Mouse (Mus musculus) intestine, embryonic 15.5 days (tissue): ENCODE measurements around the gene Alg14. TPM values are rescaled to one million over a fixed set of nuclear protein-coding genes. Genes with fewer than 3 reads are reported as not detected.

Experiments used
- ATAC-seq: fragments of 200-750 bp; cut with Nextera tagmentation; 2 replicates; pipeline ENCODE4 v1.8.0; 2017; ENCODE audit warnings: moderate TSS enrichment, moderate library complexity
- H3K27ac ChIP-seq: fragments of 300-500 bp; sonication (generic); 2 replicates; pipeline ENCODE4 v1.5.1; 2015; ENCODE audit warnings: mild to moderate bottlenecking, inconsistent platforms
- H3K27me3 ChIP-seq: fragments of 300-500 bp; sonication (generic); replicated peaks from 2 replicates; pipeline ENCODE4 v1.6.1; 2015; ENCODE audit warnings: inconsistent platforms
- H3K36me3 ChIP-seq: fragments of 300-500 bp; sonication (generic); 2 replicates; pipeline ENCODE4 v1.6.1; 2015; ENCODE audit warnings: inconsistent platforms
- H3K4me1 ChIP-seq: fragments of 300-500 bp; sonication (generic); replicated peaks from 2 replicates; pipeline ENCODE4 v1.6.1; 2015; ENCODE audit warnings: inconsistent platforms
- H3K4me2 ChIP-seq: fragments of 300-500 bp; sonication (generic); replicated peaks from 2 replicates; pipeline ENCODE4 v1.6.1; 2015; ENCODE audit warnings: mild to moderate bottlenecking, inconsistent platforms
- H3K4me3 ChIP-seq: fragments of 300-500 bp; sonication (generic); replicated peaks from 2 replicates; pipeline ENCODE4 v1.5.1; 2015; ENCODE audit warnings: inconsistent platforms
- H3K9ac ChIP-seq: fragments of 300-500 bp; sonication (generic); 2 replicates; pipeline ENCODE4 v1.6.1; 2015; ENCODE audit warnings: inconsistent platforms
- H3K9me3 ChIP-seq: fragments of 300-500 bp; sonication (generic); 2 replicates; pipeline ENCODE4 v1.6.1; 2016; ENCODE audit warnings: inconsistent platforms
- WGBS: fragments of 180-500 bp; shearing (Covaris S2); methylation state at CpG from one replicate; pipeline ENCODE4 v1.1.7; 2015; 5-methylcytosine and 5-hydroxymethylcytosine counted together
- polyA plus RNA-seq: library from polyadenylated mRNA; unstranded; fragments of >200 nt; fragmentation: Nextera tagmentation; extraction: Ambion mirVana; gene quantifications from 2 replicates; pipeline ENCODE4 v1.2.1, GENCODE M21; 2015

Gene Alg14
- polyA plus RNA-seq, 1 experiment from 2014 or later = 41.5 TPM

DNA sequence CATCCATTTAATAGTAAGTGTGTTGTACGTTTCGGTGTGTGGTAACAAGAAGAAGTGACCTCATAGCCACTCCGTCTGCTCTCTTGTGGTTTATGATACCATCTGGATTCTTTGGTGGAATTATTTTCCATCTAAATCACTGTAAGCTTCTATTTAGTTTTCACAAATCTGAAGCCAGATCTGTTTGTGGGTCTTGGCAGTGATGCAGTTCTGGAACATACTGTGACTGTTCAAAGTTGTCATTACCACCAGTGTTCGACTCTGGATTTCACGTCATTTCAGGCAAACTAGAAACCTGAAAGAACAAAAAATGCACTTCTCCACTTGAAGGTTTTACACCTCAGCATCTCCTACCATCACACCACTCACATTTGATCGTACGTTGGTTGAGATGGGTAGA is 23.9 kb downstream of the Alg14 start:
- H3K36me3 ChIP-seq = no peaks in the 10 kb centered on the region
- no peak for ATAC-seq
- H3K9me3 ChIP-seq = no peaks in the 10 kb centered on the region
- no peak overlapping the region for H3K27ac ChIP-seq
- H3K27me3 ChIP-seq = no peaks in the 10 kb centered on the region
- H3K4me1 ChIP-seq = peaks cover 6% of the 10 kb centered on the region; the same call in 1 of the 2 replicates
- H3K4me2 ChIP-seq = no peak overlapping the region
- no peak overlapping the region for H3K9ac ChIP-seq
- no peak overlapping the region for H3K4me3 ChIP-seq
- 93% methylated on average over 7 of the region's 7 CpGs for WGBS

DNA sequence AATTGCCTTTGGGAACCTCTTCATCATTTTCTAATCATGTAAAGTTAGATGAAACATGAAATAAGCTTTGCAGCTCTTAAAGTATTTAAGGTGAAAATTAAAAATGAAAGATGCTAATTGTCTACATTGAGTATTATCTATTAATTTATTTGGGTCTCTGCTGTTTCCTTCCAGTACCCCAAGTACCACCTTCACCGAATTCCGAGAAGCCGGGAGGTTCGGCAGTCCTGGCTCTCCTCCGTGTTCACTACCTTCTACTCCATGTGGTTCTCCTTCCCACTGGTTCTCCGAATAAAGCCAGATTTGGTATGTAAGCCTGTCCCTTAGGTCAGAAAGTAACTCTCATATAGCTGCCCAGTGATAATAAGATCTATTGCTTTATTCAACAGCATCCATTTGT is 28.3 kb downstream of the Alg14 start:
- WGBS = 90% methylated on average over 6 of the region's 6 CpGs
- Histone ChIP-seq H3K4me1 (no peaks in the 10 kb centered on the region), H3K27ac (no peak overlapping the region), H3K36me3 (no peaks in the 10 kb centered on the region), H3K9ac (no peak overlapping the region), H3K4me2 (no peak overlapping the region), H3K4me3 (no peak overlapping the region), H3K9me3 (no peaks in the 10 kb centered on the region), H3K27me3 (no peaks in the 10 kb centered on the region)
- no peak for ATAC-seq

DNA sequence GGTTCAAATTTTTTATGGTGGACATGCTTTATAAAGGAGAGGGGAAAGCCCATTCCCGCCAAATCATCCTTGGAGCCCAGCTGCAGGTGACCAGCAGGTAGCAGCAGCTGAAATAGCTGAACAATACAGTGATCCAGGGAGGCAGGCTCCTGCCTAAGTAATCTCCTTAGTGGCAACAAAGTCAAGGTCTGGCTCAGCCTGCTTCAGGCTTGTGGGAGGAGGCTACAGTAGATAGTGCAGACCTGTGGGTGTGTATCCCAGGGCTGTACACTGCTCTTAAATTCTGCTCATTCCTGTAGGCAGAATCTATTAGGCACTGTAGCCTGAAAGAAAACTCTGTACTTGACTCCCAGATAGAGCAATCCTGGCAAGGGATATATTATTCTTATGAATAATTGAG is 29.3 kb downstream of the Alg14 start:
- Histone ChIP-seq H3K27ac (no peak overlapping the region), H3K9me3 (no peaks in the 10 kb centered on the region), H3K9ac (no peak overlapping the region), H3K4me3 (no peak overlapping the region), H3K36me3 (no peaks in the 10 kb centered on the region), H3K4me1 (no peaks in the 10 kb centered on the region), H3K27me3 (no peaks in the 10 kb centered on the region), H3K4me2 (no peak overlapping the region)
- 77% methylated on average over 1 of the region's 1 CpGs for WGBS
- no peak for ATAC-seq

DNA sequence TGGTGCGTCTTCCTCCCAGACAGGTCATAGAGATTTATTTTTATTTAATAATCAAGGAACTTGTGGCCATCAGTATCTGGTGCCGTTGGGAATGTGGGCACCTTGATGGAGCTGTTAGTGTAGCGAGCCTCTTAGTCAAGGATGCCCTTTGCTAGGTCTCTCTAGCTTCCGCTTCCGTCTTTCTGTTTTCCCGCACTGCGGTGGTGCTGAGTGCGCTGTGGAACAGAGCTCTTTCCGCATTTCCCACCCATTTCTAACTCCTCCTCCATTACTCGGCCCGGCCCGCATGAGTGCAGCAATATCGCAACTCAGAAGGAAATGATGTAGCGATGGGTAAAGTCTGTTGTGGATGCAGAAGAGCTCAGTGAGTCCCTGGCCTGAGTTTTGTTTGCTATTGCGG is 31.8 kb downstream of the Alg14 start:
- H3K9me3 ChIP-seq = no peaks in the 10 kb centered on the region
- H3K4me1 ChIP-seq = no peaks in the 10 kb centered on the region
- no peak overlapping the region for H3K9ac ChIP-seq
- no peak for ATAC-seq
- 95% methylated on average over 15 of the region's 15 CpGs for WGBS
- no peak overlapping the region for H3K4me3 ChIP-seq
- H3K36me3 ChIP-seq = no peaks in the 10 kb centered on the region
- no peaks in the 10 kb centered on the region for H3K27me3 ChIP-seq
- no peak overlapping the region for H3K4me2 ChIP-seq
- H3K27ac ChIP-seq = no peak overlapping the region

DNA sequence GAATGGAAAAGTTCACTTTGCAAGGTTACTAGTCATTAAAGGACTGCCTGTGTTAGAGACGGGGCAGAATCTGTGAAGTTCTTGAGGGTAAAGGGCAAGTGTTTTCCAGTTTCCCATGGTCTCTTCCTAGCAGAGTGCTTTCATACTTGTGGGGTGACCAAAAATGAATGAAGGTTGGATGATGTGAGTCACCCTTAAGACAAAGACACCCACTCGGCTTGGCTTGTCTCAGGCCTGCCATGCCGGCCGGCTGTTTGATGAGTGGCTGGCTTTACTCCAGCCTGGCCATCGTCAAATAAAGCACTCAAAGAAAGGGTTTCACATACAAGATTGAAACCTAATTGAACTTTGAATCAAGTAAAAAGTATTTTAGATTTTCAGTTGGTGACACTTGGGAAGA is 35.8 kb downstream of the Alg14 start:
- Histone ChIP-seq H3K9ac (no peak overlapping the region), H3K4me1 (no peaks in the 10 kb centered on the region), H3K27me3 (no peaks in the 10 kb centered on the region), H3K4me2 (no peak overlapping the region), H3K27ac (no peak overlapping the region), H3K36me3 (no peaks in the 10 kb centered on the region), H3K9me3 (no peaks in the 10 kb centered on the region), H3K4me3 (no peak overlapping the region)
- no peak for ATAC-seq
- 78% methylated on average over 5 of the region's 5 CpGs for WGBS

DNA sequence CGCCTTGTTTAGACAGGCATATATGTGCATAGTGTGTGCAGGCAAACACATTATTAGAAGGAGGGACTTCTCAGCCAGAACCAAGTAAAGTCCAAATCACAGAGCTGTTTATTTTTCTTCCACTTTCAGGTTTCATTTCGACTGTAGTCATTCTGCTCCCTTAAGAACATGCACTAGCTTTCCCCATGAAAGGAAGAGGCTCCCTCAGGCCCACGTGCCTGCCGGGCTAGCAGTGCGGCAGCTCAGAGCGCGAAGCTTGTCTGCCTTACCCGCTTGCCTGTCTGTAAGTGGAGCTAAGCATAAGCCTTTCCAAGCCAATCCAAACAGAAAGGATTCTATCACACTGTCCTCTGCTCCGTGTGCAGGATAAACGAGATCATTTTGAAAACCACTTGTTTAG is 38.1 kb downstream of the Alg14 start:
- Histone ChIP-seq H3K9ac (no peak overlapping the region), H3K27me3 (no peaks in the 10 kb centered on the region), H3K4me1 (no peaks in the 10 kb centered on the region), H3K9me3 (no peaks in the 10 kb centered on the region), H3K4me2 (no peak overlapping the region), H3K36me3 (no peaks in the 10 kb centered on the region), H3K27ac (no peak overlapping the region), H3K4me3 (no peak overlapping the region)
- WGBS = 59% methylated on average over 10 of the region's 10 CpGs
- ATAC-seq = 0 out of 2 replicates have a peak, but pooled peaks have one; percentile 36

DNA sequence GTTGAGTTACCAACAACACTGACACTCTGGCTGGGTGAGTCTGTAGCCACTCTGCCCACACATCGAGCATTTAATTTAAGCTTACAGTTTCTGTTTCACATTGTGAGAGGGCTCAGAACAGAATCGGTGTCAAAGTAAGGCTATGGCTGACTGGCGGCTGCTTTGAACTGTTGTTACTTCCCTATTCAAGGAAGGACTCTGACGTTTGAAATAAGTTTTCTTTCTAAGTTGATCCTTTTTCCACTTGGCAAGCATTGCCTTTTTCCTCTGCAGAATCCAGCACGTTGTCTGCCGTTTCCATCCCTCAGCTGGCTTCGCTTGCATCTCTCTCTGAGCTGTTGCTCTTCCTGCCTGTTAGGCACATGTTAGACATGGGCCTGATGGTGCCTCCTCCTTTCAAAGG is 38.7 kb downstream of the Alg14 start:
- H3K27me3 ChIP-seq = no peaks in the 10 kb centered on the region
- H3K36me3 ChIP-seq = no peaks in the 10 kb centered on the region
- H3K4me1 ChIP-seq = no peaks in the 10 kb centered on the region
- no peak overlapping the region for H3K4me2 ChIP-seq
- no peak for ATAC-seq
- 62% methylated on average over 7 of the region's 7 CpGs for WGBS
- no peaks in the 10 kb centered on the region for H3K9me3 ChIP-seq
- H3K4me3 ChIP-seq = no peak overlapping the region
- H3K27ac ChIP-seq = no peak overlapping the region
- H3K9ac ChIP-seq = no peak overlapping the region

DNA sequence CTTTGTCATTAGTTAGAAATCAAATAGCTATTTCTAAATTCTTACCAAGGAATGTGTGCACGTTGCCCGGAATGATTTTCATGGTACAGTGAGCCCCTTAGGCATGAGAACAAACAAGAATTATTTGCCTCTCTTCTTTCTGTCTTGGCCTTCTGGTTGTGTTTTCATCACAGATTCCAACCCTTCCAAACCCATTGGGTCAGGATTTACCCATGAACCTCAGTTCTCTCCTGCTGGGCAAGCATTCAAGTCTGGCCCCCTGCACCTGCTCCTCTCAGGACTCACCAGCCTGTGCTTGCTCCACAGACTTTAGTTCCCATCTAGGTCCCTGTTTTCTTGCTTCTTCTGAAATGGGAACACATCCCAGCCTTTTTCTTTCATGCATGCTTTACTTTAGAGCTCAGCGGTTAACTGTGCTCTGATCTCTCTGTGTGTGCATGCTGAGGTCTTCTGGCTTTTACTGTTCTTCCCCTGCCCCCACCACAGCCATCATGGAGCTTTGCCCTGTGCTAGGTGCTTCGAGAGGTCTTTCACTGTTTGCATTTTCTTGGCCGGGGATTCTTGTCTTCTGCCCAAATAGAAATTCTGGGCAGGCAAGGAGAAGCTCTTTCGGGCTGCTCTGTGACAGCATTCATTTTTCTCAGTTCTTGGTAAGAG is 44.8 kb downstream of the Alg14 start:
- 78% methylated on average over 6 of the region's 6 CpGs for WGBS
- no peak for ATAC-seq
- no peak overlapping the region for H3K4me3 ChIP-seq
- H3K9ac ChIP-seq = no peak overlapping the region
- H3K36me3 ChIP-seq = no peaks in the 10 kb centered on the region
- H3K4me2 ChIP-seq = no peak overlapping the region
- peaks cover 11% of the 10 kb centered on the region; the same call in 1 of the 2 replicates for H3K4me1 ChIP-seq
- H3K9me3 ChIP-seq = no peaks in the 10 kb centered on the region
- H3K27ac ChIP-seq = no peak overlapping the region
- no peaks in the 10 kb centered on the region for H3K27me3 ChIP-seq

DNA sequence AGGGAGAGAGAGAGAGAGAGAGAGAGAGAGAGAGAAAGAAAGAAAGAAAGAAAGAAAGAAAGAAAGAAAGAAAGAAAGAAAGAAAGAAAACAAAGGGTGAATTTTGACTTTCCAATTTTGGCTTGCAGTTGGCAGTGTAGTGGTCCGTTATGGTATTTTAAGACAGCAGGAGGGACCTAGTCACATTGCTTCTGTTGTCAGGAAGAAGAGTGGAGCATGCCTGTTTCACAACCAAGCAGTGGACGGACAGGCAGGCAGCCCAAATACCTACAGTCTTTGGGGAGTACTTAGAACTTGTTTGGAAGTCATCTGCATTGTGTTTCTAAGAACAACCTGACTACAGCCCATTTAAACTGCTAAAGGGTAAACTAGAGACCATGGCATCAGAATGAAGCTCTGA is 47.1 kb downstream of the Alg14 start:
- 54% methylated on average over 2 of the region's 2 CpGs for WGBS
- Histone ChIP-seq H3K9me3 (no peaks in the 10 kb centered on the region), H3K27ac (no peak overlapping the region)

DNA sequence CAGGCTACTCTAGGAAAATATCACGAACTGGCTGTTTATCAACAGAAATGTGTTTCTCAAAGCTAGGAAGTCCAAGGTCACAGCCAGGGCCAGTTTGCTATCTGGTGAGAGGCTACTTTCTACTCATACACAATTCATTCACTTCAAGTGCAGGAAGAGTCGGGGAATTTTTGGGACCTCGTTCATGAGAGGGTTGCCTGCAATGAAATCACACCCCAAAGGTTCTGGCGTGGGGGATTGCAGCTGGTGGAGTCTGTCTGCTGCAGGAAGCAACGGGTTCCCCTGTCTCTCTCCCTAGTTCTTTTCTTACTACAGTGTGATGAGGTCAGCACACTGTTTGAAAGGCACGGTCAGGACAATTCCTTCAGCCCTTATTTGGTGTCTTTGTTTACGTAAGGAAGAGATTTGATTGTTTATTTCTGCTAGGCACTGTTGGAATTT is 48.8 kb downstream of the Alg14 start:
- Histone ChIP-seq H3K36me3 (no peaks in the 10 kb centered on the region), H3K9ac (no peak overlapping the region), H3K4me1 (peaks cover 24% of the 10 kb centered on the region), H3K27ac (peak overlapping the region; percentile 70), H3K4me3 (no peak overlapping the region), H3K9me3 (no peaks in the 10 kb centered on the region), H3K4me2 (no peak overlapping the region), H3K27me3 (no peaks in the 10 kb centered on the region)
- no peak for ATAC-seq
- WGBS = 12% methylated on average over 7 of the region's 7 CpGs

More for the DNA sequence above, 47.1 kb downstream of the Alg14 start:
- H3K9ac ChIP-seq = no peak overlapping the region
- no peaks in the 10 kb centered on the region for H3K27me3 ChIP-seq
- H3K4me1 ChIP-seq = peaks cover 11% of the 10 kb centered on the region; the same call in 1 of the 2 replicates
- ATAC-seq = no peak
- no peak overlapping the region for H3K4me2 ChIP-seq
- H3K36me3 ChIP-seq = no peaks in the 10 kb centered on the region
- no peak overlapping the region for H3K4me3 ChIP-seq

DNA sequence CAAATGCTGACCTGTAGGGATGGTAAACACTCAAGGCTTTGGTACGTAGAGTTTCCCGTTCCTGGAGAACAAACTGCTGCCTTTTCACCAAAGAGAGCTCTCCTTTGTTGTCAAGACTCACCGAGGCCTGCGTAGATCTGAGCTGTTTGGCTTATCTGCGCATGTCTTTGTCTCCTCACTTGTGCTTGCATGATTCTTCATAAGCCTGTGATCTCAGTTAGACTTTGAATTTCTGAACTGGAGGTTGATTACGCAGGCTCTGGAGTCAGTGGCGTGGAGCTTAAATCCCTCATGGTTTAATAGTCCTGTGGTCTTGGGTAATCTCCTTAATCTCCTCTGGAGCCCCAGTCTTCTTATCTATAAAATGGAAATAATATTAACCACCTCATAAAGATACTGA is 51.7 kb downstream of the Alg14 start:
- H3K27me3 ChIP-seq = no peaks in the 10 kb centered on the region
- H3K4me3 ChIP-seq = no peak overlapping the region
- H3K9me3 ChIP-seq = no peaks in the 10 kb centered on the region
- peak; percentile 59 for ATAC-seq
- H3K36me3 ChIP-seq = no peaks in the 10 kb centered on the region
- H3K27ac ChIP-seq = 0 out of 2 replicates have a peak overlapping the region, but pooled peaks have one; percentile 18
- WGBS = 68% methylated on average over 7 of the region's 7 CpGs
- peaks cover 24% of the 10 kb centered on the region for H3K4me1 ChIP-seq
- H3K9ac ChIP-seq = no peak overlapping the region
- peak overlapping the region; percentile 32 for H3K4me2 ChIP-seq

DNA sequence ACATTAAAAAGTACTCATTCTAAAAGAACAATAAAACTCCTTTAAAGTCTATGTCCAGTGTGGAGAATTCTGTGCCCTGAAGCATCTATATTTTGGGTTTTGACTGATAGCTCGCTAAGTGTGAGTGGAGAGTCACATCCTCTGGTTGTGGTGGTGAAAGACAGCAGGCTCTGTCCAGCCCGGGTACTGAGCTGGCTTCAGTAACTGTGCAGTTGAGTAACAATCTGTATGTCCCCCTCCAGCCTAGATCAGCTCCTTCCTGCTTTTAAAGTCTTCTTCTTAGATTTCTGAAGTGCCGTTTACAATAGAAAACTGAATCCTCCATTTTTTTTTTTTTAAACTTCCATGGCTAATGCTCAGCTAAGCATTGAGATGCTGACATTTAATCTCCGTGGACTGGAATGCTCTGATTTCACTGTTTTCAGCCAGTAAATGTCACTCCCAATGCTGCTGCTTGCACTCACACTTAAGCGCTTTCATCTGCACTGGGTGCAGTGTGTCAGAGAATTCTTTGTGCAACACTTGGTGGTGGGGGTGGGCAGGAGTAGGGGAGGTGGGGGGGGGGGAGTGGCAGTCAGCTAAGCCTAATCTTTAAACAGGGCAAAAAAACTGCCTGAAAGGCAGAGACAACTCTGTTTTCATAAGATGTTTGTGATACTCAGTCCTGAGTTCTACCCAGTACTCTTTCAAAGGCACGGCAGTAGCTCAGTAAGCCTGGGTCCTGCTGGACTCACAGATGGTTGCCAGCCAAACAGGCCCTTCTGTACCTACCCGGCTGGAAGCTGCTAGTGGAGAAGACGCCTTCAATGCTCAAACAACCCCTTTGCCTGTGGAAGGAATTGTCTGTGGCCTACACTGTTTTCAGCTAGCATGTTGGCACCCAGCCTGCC is 52.7 kb downstream of the Alg14 start:
- Histone ChIP-seq H3K27me3 (no peaks in the 10 kb centered on the region), H3K36me3 (no peaks in the 10 kb centered on the region), H3K4me1 (peaks cover 24% of the 10 kb centered on the region), H3K9me3 (no peaks in the 10 kb centered on the region), H3K27ac (peak overlapping the region; percentile 62; the same call in 1 of the 2 replicates), H3K4me3 (no peak overlapping the region), H3K4me2 (no peak overlapping the region), H3K9ac (no peak overlapping the region)
- no peak for ATAC-seq
- 25% methylated on average over 8 of the region's 8 CpGs for WGBS
